Mouse (Mus musculus) heart, embryonic 11.5 days (tissue): Measurements from ENCODE around the gene Wars2. TPM values are rescaled to one million over a fixed set of nuclear protein-coding genes. Genes with fewer than 3 reads are reported as not detected.
A peak's percentile ranks its signal among the peaks of the same experiment; 100 is the strongest.

Experiments
- ATAC-seq: fragments of 200-750 bp; cut with Nextera tagmentation; replicated peaks from 2 replicates; pipeline ENCODE4 v1.8.0; 2017; ENCODE audit warnings: moderate library complexity; ENCODE audit not compliant: insufficient number of reproducible peaks, low FRiP score, low TSS enrichment
- H3K27ac ChIP-seq: fragments of 300-500 bp; sonication (generic); 2 replicates; pipeline ENCODE4 v1.5.1; 2014; ENCODE audit warnings: mild to moderate bottlenecking, low read depth, low read length
- H3K27me3 ChIP-seq: fragments of 300-500 bp; sonication (generic); 2 replicates; pipeline ENCODE4 v1.6.1; 2014; ENCODE audit warnings: mild to moderate bottlenecking, low read length, mixed read lengths; ENCODE audit not compliant: control insufficient read depth, insufficient read depth
- H3K36me3 ChIP-seq: fragments of 300-500 bp; sonication (generic); 2 replicates; pipeline ENCODE4 v1.6.1; 2014; ENCODE audit warnings: mild to moderate bottlenecking, low read length, moderate library complexity, mixed read lengths; ENCODE audit not compliant: control insufficient read depth, insufficient read depth
- H3K4me1 ChIP-seq: fragments of 300-500 bp; sonication (generic); 2 replicates; pipeline ENCODE4 v1.6.1; 2014; ENCODE audit warnings: low read length; ENCODE audit not compliant: control insufficient read depth, insufficient read depth
- H3K4me2 ChIP-seq: fragments of 300-500 bp; sonication (generic); 2 replicates; pipeline ENCODE4 v1.6.1; 2014; ENCODE audit warnings: mild to moderate bottlenecking, moderate library complexity
- H3K4me3 ChIP-seq: fragments of 300-500 bp; sonication (generic); 2 replicates; pipeline ENCODE4 v1.5.1; 2014; ENCODE audit warnings: low read depth, low read length
- H3K9ac ChIP-seq: fragments of 300-500 bp; sonication (generic); 2 replicates; pipeline ENCODE4 v1.6.1; 2014; ENCODE audit warnings: mild to moderate bottlenecking, low read depth, low read length, moderate library complexity
- H3K9me3 ChIP-seq: fragments of 300-500 bp; sonication (generic); replicated peaks from 2 replicates; pipeline ENCODE4 v1.6.1; 2016; ENCODE audit warnings: low read length; ENCODE audit not compliant: control insufficient read depth
- WGBS: fragments of 180-500 bp; shearing (Covaris S2); extraction: QIAGEN DNeasy Blood & Tissue Kit; methylation state at CpG from one replicate; pipeline ENCODE4 v1.1.7; 2014; ENCODE audit not compliant: insufficient replicate concordance; 5-methylcytosine and 5-hydroxymethylcytosine counted together
- polyA plus RNA-seq: library from polyadenylated mRNA; unstranded; fragments of >200 nt; fragmentation: Nextera tagmentation; extraction: Ambion mirVana; gene quantifications from 2 replicates; pipeline ENCODE4 v1.2.1, GENCODE M21; 2014

Wars2 gene
- polyA plus RNA-seq, 1 experiment from 2014 or later: 9.0 TPM

DNA sequence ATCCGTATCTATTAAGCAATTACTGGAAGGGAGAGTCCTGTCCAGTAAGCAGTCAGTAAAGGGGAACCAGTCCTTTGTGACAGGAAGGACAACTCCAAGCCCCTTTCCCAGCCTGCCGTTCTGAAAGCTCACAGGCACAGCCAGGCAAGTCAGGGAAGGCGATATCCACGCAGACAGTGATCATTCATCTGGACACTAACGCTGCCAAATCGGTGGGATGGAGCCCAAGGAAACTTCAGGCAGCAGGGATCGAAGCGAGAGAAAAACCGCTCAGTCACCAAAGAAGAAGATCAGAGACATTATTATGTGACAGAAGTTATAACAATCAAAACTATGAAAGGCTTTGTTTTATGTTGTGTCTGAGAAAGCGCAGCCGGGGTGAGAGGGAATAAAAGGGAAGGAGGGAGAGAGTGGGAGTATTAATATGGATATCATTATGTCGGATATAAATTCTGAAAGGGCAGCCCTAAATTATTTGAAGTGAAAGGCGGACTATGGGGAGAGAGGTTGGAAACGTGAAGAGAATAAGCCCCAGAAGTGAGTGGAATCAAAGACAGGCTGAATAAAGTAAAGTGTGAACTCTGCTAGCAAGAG is 70.3 kb downstream of the Wars2 start:
- H3K9me3 ChIP-seq: no peaks in the 10 kb centered on the region
- H3K36me3 ChIP-seq: no peaks in the 10 kb centered on the region; the same call in 1 of the 2 replicates
- H3K27me3 ChIP-seq: no peaks in the 10 kb centered on the region
- 62% methylated on average over 14 of the region's 14 CpGs for WGBS
- no peak for ATAC-seq
- H3K4me2 ChIP-seq: no peak overlapping the region
- H3K4me3 ChIP-seq: no peak overlapping the region
- peaks cover 7% of the 10 kb centered on the region; the same call in 1 of the 2 replicates for H3K4me1 ChIP-seq
- no peak overlapping the region for H3K9ac ChIP-seq
- H3K27ac ChIP-seq: no peak overlapping the region

DNA sequence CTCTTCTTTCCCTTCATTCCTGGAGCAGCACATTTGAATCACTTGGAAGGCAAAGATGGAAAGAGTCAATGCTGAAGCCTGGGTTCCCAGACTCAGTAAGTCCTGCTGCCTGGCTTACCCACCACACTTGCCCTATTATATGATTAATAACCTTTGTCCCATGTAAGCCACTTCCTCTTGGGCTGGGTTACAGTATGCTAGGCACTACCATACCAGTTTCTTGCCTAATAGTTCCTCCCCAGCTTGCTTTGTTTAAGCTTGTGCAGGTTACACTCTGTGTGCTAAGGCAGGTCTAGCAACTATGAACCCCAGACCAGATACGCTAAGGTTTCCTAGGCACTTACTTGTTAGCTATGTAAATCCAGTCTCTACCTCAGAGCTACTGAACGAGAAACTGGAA is 86.9 kb downstream of the Wars2 start:
- 77% methylated on average over 2 of the region's 2 CpGs for WGBS
- Histone ChIP-seq H3K9me3 (no peaks in the 10 kb centered on the region), H3K27ac (no peak overlapping the region), H3K9ac (no peak overlapping the region), H3K4me1 (no peaks in the 10 kb centered on the region), H3K4me2 (no peak overlapping the region), H3K36me3 (no peaks in the 10 kb centered on the region), H3K27me3 (no peaks in the 10 kb centered on the region), H3K4me3 (no peak overlapping the region)
- ATAC-seq: no peak

DNA sequence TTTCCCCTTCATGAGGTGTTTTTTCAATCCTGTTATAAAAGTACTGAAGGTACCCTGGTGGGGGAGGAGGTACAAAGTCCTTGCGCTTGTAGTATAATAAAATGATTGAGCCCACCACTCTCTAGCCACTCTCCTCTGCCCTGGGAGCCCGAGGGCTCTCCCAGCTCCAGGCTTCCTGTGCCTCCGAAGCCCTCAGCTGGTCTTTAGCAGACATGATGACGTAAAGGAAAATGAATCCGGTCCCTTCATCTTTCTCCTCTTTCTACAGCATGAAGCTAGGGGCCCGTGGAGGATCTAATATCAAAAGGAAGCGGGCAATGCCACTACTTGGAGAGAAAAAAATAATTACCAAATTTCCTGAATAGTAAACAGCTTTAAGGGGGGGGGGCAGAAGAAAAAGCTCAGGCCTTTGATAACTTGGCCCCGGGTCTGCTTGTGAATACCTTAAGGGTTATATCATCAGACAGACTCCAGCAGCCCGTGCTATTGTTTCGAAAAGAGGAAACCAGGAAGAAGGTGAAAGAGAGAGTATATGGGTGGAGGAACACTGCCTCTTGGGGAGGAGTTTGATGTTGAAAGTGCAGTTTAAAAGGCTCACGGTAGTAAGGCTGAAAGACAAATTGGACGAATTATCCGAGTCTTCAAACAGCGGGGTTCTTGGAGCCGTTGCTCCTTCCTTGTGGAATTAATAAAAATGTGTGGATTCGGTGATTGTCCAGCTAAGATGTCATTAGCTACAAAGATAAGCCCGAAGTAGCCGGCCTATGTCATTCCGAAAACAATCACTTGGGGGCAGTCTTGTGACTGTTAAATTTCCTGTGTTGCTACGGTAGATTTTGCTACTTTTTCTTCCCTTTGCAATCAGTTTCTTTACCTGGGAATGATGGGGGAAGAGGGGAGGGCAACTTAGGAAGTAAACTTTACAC is 92.8 kb downstream of the Wars2 start:
- Histone ChIP-seq H3K4me3 (peak overlapping the region; percentile 35), H3K4me2 (peak overlapping the region; percentile 60), H3K9me3 (no peaks in the 10 kb centered on the region), H3K36me3 (no peaks in the 10 kb centered on the region), H3K27ac (no peak overlapping the region), H3K27me3 (peaks cover 37% of the 10 kb centered on the region), H3K9ac (no peak overlapping the region), H3K4me1 (peaks cover 6% of the 10 kb centered on the region)
- 7% methylated on average over 20 of the region's 20 CpGs for WGBS
- peak; percentile 49; the same call in 1 of the 2 replicates for ATAC-seq

DNA sequence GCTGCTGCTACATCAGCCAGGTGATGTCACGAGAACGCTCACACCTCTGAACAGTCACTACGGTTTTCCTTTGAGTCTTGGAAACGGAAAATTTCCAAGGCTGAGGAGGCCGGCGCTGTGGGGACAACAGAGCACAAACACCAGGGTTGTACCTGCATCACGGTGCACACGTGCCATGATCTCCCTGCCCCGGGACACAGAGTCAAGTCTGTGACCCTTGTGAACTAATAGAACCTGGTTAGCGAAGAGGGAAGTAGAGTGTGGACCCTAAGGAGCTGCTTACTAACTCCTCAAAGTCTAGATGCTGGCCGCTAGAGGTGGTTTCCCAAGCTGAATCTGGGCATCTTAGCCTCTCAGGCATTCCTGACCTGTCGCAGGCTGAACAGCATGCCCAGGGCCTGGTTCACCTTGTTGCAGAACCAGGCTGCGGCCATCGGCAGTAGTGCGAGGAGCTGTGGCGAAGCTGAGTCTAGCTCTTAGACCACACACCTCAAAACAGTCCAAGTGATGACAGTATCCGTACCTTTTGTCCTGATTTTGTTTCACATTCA is 93.5 kb downstream of the Wars2 start:
- Histone ChIP-seq H3K4me1 (peaks cover 6% of the 10 kb centered on the region), H3K4me3 (peak overlapping the region; percentile 35), H3K4me2 (peak overlapping the region; percentile 60), H3K27ac (no peak overlapping the region), H3K36me3 (no peaks in the 10 kb centered on the region), H3K9ac (0 out of 2 replicates have a peak overlapping the region, but pooled peaks have one; percentile 11), H3K9me3 (no peaks in the 10 kb centered on the region), H3K27me3 (peaks cover 43% of the 10 kb centered on the region)
- WGBS: 4% methylated on average over 17 of the region's 17 CpGs
- ATAC-seq: no peak

DNA sequence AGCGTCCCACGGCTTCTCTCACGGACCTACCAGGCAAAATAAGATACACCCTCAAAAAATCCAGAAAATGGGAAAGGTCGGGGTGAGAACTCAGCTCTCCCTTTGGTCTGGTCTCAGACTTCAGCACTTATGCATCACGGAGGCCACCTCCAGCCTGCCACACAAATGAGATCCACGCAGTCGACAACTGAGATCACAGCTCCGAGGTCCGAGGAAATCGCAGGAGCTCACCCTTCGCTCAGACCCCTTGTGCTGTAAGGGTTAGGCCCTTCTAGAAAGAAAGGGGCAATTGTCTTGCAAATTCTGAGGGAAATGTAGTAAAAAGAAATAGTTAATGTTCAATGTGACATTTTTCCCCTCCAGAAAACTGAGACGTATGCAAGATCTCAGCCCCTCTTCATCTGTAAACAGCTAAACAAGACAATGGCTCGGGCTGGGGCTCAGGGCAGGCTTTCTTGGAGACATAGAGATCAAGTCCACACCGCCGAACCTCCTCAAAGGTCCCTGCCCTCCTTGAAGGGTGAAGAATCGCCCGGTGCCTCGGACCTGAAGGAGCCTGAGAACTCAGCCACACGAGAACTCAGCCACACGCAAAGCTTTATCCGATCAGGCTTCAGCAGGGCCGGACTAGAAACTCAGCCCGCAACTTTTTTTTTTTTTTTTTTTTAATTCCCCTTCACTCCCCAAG is 94.4 kb downstream of the Wars2 start:
- H3K4me3 ChIP-seq: no peak overlapping the region
- no peaks in the 10 kb centered on the region for H3K9me3 ChIP-seq
- H3K4me2 ChIP-seq: no peak overlapping the region
- peaks cover 6% of the 10 kb centered on the region for H3K4me1 ChIP-seq
- no peaks in the 10 kb centered on the region for H3K36me3 ChIP-seq
- H3K27me3 ChIP-seq: peaks cover 52% of the 10 kb centered on the region
- 2% methylated on average over 23 of the region's 23 CpGs for WGBS
- ATAC-seq: no peak
- H3K9ac ChIP-seq: no peak overlapping the region
- no peak overlapping the region for H3K27ac ChIP-seq

DNA sequence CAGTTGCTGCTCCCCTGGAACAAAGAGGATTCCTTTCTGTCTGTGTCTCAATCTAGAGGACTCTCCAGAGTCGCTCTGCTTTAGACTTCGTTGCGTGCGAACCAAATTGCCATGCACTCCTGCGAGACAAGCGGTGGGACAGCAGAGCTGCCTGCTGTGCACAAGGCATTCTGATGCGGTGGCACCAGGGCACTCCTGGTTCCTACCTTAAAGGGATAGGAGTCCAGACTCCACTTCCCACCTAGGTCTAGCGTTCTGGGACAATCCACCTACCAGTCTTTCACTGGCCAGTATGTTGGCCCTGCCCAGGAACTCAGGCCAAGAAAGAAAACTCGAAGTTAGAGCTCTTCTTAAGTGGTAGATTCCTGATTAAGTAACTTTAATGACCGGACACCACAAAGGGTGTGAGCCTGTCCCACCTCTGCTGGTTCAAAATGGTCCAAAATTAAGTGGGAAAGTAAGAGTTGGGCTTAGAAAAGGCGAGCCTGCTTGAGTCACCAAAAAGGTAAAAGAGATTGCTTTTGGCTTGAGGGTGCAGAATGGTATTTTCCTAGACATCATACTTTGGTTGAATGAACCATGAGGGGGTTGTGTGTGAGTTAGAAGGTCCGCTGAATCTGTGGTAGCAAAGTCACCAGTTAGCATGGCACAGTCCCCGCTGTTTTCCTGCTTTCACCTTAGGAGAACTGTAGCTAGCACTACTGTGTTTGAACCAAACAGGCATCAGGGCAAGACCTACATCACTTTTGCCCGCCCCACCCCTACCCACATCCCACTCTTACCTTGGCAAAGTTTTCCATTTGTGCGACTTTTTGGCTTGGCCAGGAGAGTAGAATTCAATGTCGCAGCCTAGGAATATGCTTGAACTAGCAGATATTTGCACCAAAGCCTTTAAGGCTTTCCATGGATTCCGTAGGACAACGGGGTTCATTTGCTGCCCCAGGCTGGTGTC is 95.2 kb downstream of the Wars2 start:
- Histone ChIP-seq H3K9ac (no peak overlapping the region), H3K4me3 (no peak overlapping the region), H3K27ac (no peak overlapping the region), H3K27me3 (peaks cover 60% of the 10 kb centered on the region), H3K4me2 (no peak overlapping the region), H3K4me1 (peaks cover 8% of the 10 kb centered on the region), H3K36me3 (no peaks in the 10 kb centered on the region), H3K9me3 (no peaks in the 10 kb centered on the region)
- no peak for ATAC-seq
- 5% methylated on average over 18 of the region's 18 CpGs for WGBS

DNA sequence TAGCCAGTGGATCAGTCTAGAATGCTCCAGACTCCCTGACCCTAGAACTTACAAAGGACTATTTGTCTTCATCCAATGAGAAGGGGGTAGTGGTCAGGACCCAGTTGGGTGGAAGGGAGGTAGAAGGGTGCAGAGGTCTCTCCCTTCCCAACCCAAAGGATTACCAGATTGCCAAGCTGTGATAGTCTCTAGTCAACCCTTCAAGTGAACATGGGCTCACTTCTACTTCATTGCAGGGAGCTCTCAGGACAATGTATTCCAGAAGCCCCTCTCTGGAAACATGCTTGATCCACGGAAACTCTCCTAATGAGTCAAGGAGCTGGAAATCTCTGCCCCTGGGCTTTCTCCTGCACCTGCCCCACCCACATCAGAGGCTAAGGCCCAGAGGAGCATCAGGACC is 97.8 kb downstream of the Wars2 start:
- ATAC-seq: no peak
- no peak overlapping the region for H3K4me2 ChIP-seq

More for the DNA sequence above, 97.8 kb downstream of the Wars2 start:
- no peak overlapping the region for H3K27ac ChIP-seq
- peaks cover 9% of the 10 kb centered on the region for H3K4me1 ChIP-seq
- H3K9me3 ChIP-seq: no peaks in the 10 kb centered on the region
- no peak overlapping the region for H3K4me3 ChIP-seq
- no peak overlapping the region for H3K9ac ChIP-seq
- 7% methylated on average over 1 of the region's 1 CpGs for WGBS
- H3K27me3 ChIP-seq: peaks cover 86% of the 10 kb centered on the region
- H3K36me3 ChIP-seq: no peaks in the 10 kb centered on the region
